In genomic region chr5:111660968-111661367, GRCm38 (mm10) we compare ENCODE assay signal across 15 mouse cellular contexts.
DNase-seq lines count a peak whose midpoint lies in the region; ATAC-seq and TF ChIP-seq lines count a peak whose summit lies in the region.
"Had no signal": no experiment of that assay in that cellular context is flagged by ENCODE, and none has a peak within 500 bp of the region (broad histone marks: within the 10 kb centered on the region; RNA-seq: fewer than 3 reads in every experiment).

No protein-coding gene starts in this region.

- H3K27me3 ChIP-seq in embryonic facial prominence, embryonic 13.5 days, result no peaks in the 10 kb centered on the region
- H3K27me3 ChIP-seq in forebrain, postnatal 0 days (ENCODE audit: insufficient read depth, low read length), result no peaks in the 10 kb centered on the region
- H3K27me3 ChIP-seq in hindbrain, postnatal 0 days (ENCODE audit: insufficient read depth, low read length), result no peaks in the 10 kb centered on the region
- no peaks in the 10 kb centered on the region for H3K27me3 ChIP-seq in midbrain, postnatal 0 days (ENCODE audit: insufficient read depth, low read length)
- H3K27me3 ChIP-seq in kidney, embryonic 14.5 days (ENCODE audit: control insufficient read depth, insufficient read depth, low read length), result no peaks in the 10 kb centered on the region
- H3K27me3 ChIP-seq: limb, embryonic 15.5 days; stomach, embryonic 15.5 days had no signal

- WGBS in embryonic facial prominence, embryonic 13.5 days, result 65% methylated on average over 6 of the region's 6 CpGs
- WGBS in forebrain, postnatal 0 days, result 18% methylated on average over 6 of the region's 6 CpGs
- WGBS in hindbrain, postnatal 0 days, result 23% methylated on average over 5 of the region's 6 CpGs
- 18% methylated on average over 6 of the region's 6 CpGs for WGBS in midbrain, postnatal 0 days
- 84% methylated on average over 6 of the region's 6 CpGs for WGBS in kidney, embryonic 14.5 days

- DNase-seq in forebrain, postnatal 0 days, result no peak
- peak; percentile 37 for DNase-seq in hindbrain, postnatal 0 days (ENCODE audit: low spot score)
- no peak for DNase-seq in midbrain, postnatal 0 days (ENCODE audit: low spot score)
- no peak for DNase-seq in kidney, adult 8-10 months
- DNase-seq in lung, adult 18-20 months, result no peak
- DNase-seq in embryo, embryonic 10.5 days (ENCODE audit: low spot score), result no peak
- DNase-seq: kidney, adult 11 months; kidney, postnatal 25 days; layer of hippocampus, adult 9-11 months; liver, postnatal 0 days; lung, postnatal 36 days had no signal

- no peaks in the 10 kb centered on the region for H3K9me3 ChIP-seq in embryonic facial prominence, embryonic 13.5 days
- no peaks in the 10 kb centered on the region for H3K9me3 ChIP-seq in forebrain, postnatal 0 days (ENCODE audit: low read length)
- no peaks in the 10 kb centered on the region for H3K9me3 ChIP-seq in hindbrain, postnatal 0 days (ENCODE audit: low read length)
- H3K9me3 ChIP-seq in midbrain, postnatal 0 days (ENCODE audit: low read length), result no peaks in the 10 kb centered on the region
- H3K9me3 ChIP-seq in kidney, embryonic 14.5 days (ENCODE audit: control insufficient read depth, low read length), result no peaks in the 10 kb centered on the region
- H3K9me3 ChIP-seq: limb, embryonic 15.5 days; stomach, embryonic 15.5 days had no signal

- no peak overlapping the region for H3K27ac ChIP-seq in embryonic facial prominence, embryonic 13.5 days
- H3K27ac ChIP-seq in forebrain, postnatal 0 days (ENCODE audit: low read depth, low read length), result peak overlapping the region; percentile 67; the same call in 1 of the 2 replicates
- H3K27ac ChIP-seq in hindbrain, postnatal 0 days, result peak overlapping the region; percentile 66
- peak overlapping the region; percentile 74 for H3K27ac ChIP-seq in midbrain, postnatal 0 days (ENCODE audit: low read depth, low read length)
- H3K27ac ChIP-seq in kidney, embryonic 14.5 days (ENCODE audit: low read depth, low read length), result no peak overlapping the region
- H3K27ac ChIP-seq: limb, embryonic 15.5 days; stomach, embryonic 15.5 days had no signal

- no peak for ATAC-seq in embryonic facial prominence, embryonic 13.5 days (ENCODE audit: insufficient number of reproducible peaks, insufficient read depth, low FRiP score, low TSS enrichment, low read depth)
- peak; percentile 24; the same call in 1 of the 2 replicates for ATAC-seq in forebrain, postnatal 0 days
- ATAC-seq in hindbrain, postnatal 0 days, result no peak
- ATAC-seq in midbrain, postnatal 0 days (ENCODE audit: low FRiP score), result 0 out of 2 replicates have a peak, but pooled peaks have one; percentile 15
- no peak for ATAC-seq in kidney, embryonic 14.5 days (ENCODE audit: low FRiP score, low TSS enrichment)
- ATAC-seq: liver, postnatal 0 days had no signal

- 0 out of 2 replicates have a peak overlapping the region, but pooled peaks have one; percentile 16 for H3K9ac ChIP-seq in embryonic facial prominence, embryonic 13.5 days
- no peak overlapping the region for H3K9ac ChIP-seq in forebrain, postnatal 0 days
- H3K9ac ChIP-seq in hindbrain, postnatal 0 days (replicated peaks; ENCODE audit: low read length), result no peak overlapping the region
- no peak overlapping the region for H3K9ac ChIP-seq in midbrain, postnatal 0 days (replicated peaks; ENCODE audit: low read length, poor library complexity, severe bottlenecking)
- H3K9ac ChIP-seq in kidney, embryonic 14.5 days (ENCODE audit: low read depth, low read length), result no peak overlapping the region
- H3K9ac ChIP-seq: limb, embryonic 15.5 days; liver, postnatal 0 days; stomach, embryonic 15.5 days had no signal

- TF ChIP-seq CTCF in forebrain, postnatal 0 days (IDR thresholded peaks at IDR 0.05; ENCODE audit: low read depth), result no peak
- TF ChIP-seq CTCF in hindbrain, postnatal 0 days (IDR thresholded peaks at IDR 0.05; ENCODE audit: low read depth), result no peak
- TF ChIP-seq CTCF in midbrain, postnatal 0 days (IDR thresholded peaks at IDR 0.05), result no peak

- H3K4me1 ChIP-seq in embryonic facial prominence, embryonic 13.5 days, result peaks cover 38% of the 10 kb centered on the region
- H3K4me1 ChIP-seq in forebrain, postnatal 0 days (ENCODE audit: insufficient read depth), result peaks cover 10% of the 10 kb centered on the region
- peaks cover 18% of the 10 kb centered on the region; the same call in 1 of the 2 replicates for H3K4me1 ChIP-seq in hindbrain, postnatal 0 days (ENCODE audit: insufficient read depth, low read length)
- H3K4me1 ChIP-seq in midbrain, postnatal 0 days (ENCODE audit: insufficient read depth, low read length), result peaks cover 18% of the 10 kb centered on the region
- H3K4me1 ChIP-seq in kidney, embryonic 14.5 days (ENCODE audit: control insufficient read depth, insufficient read depth, low read length), result no peaks in the 10 kb centered on the region

- H3K4me2 ChIP-seq in embryonic facial prominence, embryonic 13.5 days, result no peak overlapping the region
- H3K4me2 ChIP-seq in forebrain, postnatal 0 days (ENCODE audit: low read depth), result no peak overlapping the region
- H3K4me2 ChIP-seq in hindbrain, postnatal 0 days (ENCODE audit: low read depth, low read length), result peak overlapping the region; percentile 22; the same call in 1 of the 2 replicates
- no peak overlapping the region for H3K4me2 ChIP-seq in midbrain, postnatal 0 days (ENCODE audit: low read depth, low read length, poor library complexity, severe bottlenecking)
- no peak overlapping the region for H3K4me2 ChIP-seq in kidney, embryonic 14.5 days (replicated peaks; ENCODE audit: low read depth, low read length)
- H3K4me2 ChIP-seq: limb, embryonic 15.5 days; stomach, embryonic 15.5 days had no signal

- H3K4me3 ChIP-seq in embryonic facial prominence, embryonic 13.5 days, result no peak overlapping the region
- H3K4me3 ChIP-seq in forebrain, postnatal 0 days (ENCODE audit: low read depth, low read length), result no peak overlapping the region
- no peak overlapping the region for H3K4me3 ChIP-seq in hindbrain, postnatal 0 days (ENCODE audit: low read length)
- H3K4me3 ChIP-seq in midbrain, postnatal 0 days (ENCODE audit: low read depth, low read length), result no peak overlapping the region
- no peak overlapping the region for H3K4me3 ChIP-seq in kidney, embryonic 14.5 days (ENCODE audit: low read length)
- H3K4me3 ChIP-seq: limb, embryonic 15.5 days; stomach, embryonic 15.5 days had no signal

- no peaks in the 10 kb centered on the region for H3K36me3 ChIP-seq in embryonic facial prominence, embryonic 13.5 days
- no peaks in the 10 kb centered on the region for H3K36me3 ChIP-seq in forebrain, postnatal 0 days (ENCODE audit: insufficient read depth)
- H3K36me3 ChIP-seq in hindbrain, postnatal 0 days (ENCODE audit: insufficient read depth, low read length), result no peaks in the 10 kb centered on the region
- no peaks in the 10 kb centered on the region for H3K36me3 ChIP-seq in midbrain, postnatal 0 days (ENCODE audit: insufficient read depth, low read length)
- no peaks in the 10 kb centered on the region for H3K36me3 ChIP-seq in kidney, embryonic 14.5 days (ENCODE audit: control insufficient read depth, insufficient read depth, low read length)
- H3K36me3 ChIP-seq: limb, embryonic 15.5 days; stomach, embryonic 15.5 days had no signal

Comparison
In these comparisons a context has a peak if more than half of its experiments do, and no peak if none do; other contexts are left out.
1. ATAC-seq: peak in forebrain, postnatal 0 days (single experiment) and midbrain, postnatal 0 days (single experiment); none in embryonic facial prominence, embryonic 13.5 days (single experiment), hindbrain, postnatal 0 days (single experiment) and kidney, embryonic 14.5 days (single experiment).
2. H3K27ac ChIP-seq: peak in forebrain, postnatal 0 days (single experiment), hindbrain, postnatal 0 days (single experiment) and midbrain, postnatal 0 days (single experiment); none in embryonic facial prominence, embryonic 13.5 days (single experiment) and kidney, embryonic 14.5 days (single experiment).